Mouse (Mus musculus) limb, embryonic 12.5 days (tissue): Measurements from ENCODE around the gene Zfp612. TPM values are rescaled to one million over a fixed set of nuclear protein-coding genes. Genes with fewer than 3 reads are reported as not detected.

Experiments used
- ATAC-seq: fragments of 200-750 bp; cut with Nextera tagmentation; 2 replicates; pipeline ENCODE4 v1.8.0; 2017; ENCODE audit warnings: low read depth, moderate TSS enrichment; ENCODE audit not compliant: insufficient number of reproducible peaks, insufficient read depth, low FRiP score, low TSS enrichment
- H3K27ac ChIP-seq: fragments of 300-500 bp; sonication (generic); 2 replicates; pipeline ENCODE4 v1.5.1; 2016; ENCODE audit warnings: mild to moderate bottlenecking, moderate library complexity
- H3K27me3 ChIP-seq: fragments of 300-500 bp; sonication (generic); 2 replicates; pipeline ENCODE4 v1.6.1; 2016; ENCODE audit warnings: mild to moderate bottlenecking, moderate library complexity
- H3K36me3 ChIP-seq: fragments of 300-500 bp; sonication (generic); 2 replicates; pipeline ENCODE4 v1.6.1; 2016; ENCODE audit warnings: mild to moderate bottlenecking, moderate library complexity
- H3K4me1 ChIP-seq: fragments of 300-500 bp; sonication (generic); replicated peaks from 2 replicates; pipeline ENCODE4 v1.6.1; 2016
- H3K4me2 ChIP-seq: fragments of 300-500 bp; sonication (generic); 2 replicates; pipeline ENCODE4 v1.6.1; 2016; ENCODE audit warnings: mild to moderate bottlenecking, moderate library complexity
- H3K4me3 ChIP-seq: fragments of 300-500 bp; sonication (generic); replicated peaks from 2 replicates; pipeline ENCODE4 v1.5.1; 2016; ENCODE audit warnings: mild to moderate bottlenecking
- H3K9ac ChIP-seq: fragments of 300-500 bp; sonication (generic); replicated peaks from 2 replicates; pipeline ENCODE4 v1.6.1; 2016; ENCODE audit warnings: mild to moderate bottlenecking, moderate library complexity
- H3K9me3 ChIP-seq: fragments of 300-500 bp; sonication (generic); 2 replicates; pipeline ENCODE4 v1.6.1; 2016; ENCODE audit warnings: mild to moderate bottlenecking, moderate library complexity
- WGBS: fragments of 180-500 bp; shearing (Covaris S2); methylation state at CpG from one replicate; pipeline ENCODE4 v1.1.7; 2016; 5-methylcytosine and 5-hydroxymethylcytosine counted together
- polyA plus RNA-seq: library from polyadenylated mRNA; unstranded; fragments of >200 nt; fragmentation: Nextera tagmentation; extraction: Ambion mirVana; gene quantifications from 2 replicates; pipeline ENCODE4 v1.2.1, GENCODE M21; 2016

The Zfp612 gene
- polyA plus RNA-seq, 1 experiment from 2014 or later = 13.5 TPM

DNA sequence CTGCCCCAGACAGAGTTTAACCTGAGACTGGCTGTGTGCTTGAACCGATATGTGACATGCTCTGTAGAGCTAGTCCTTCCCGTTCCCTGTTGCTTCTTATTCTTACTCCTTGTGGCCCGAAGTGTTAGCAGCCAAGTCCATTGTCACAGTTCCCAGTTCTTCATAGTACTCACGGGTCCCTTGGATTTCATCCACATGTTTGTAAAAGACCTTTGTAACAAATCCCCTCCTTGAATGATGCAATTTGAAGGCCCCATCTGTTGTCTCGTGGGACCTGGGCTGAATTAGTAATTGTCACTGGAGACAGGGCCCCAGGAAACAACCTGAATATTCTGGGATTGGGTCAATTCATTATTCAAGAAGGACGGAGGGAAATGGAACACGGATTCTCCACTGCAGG lies 56.0 kb downstream of the Zfp612 start:
- WGBS = 80% methylated on average over 7 of the region's 7 CpGs
- ATAC-seq = no peak

DNA sequence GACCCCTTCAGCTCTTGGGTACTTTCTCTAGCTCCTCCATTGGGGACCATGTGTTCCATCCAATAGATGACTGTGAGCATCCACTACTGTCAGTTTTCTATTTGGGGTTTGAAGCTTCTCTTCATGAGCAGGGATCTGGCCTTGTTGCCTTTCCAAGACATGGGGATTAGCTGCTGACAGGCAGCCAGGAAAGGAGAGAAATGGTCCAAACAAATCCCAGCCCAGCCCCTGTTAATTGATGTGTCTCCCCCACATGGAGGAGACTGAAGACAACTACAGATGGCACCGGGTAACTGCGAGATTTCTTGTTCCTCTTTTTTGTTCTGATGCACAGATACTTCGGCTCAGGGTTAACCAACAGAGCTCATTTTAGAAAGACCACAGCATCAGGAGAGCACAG lies 60.6 kb downstream of the Zfp612 start:
- Histone ChIP-seq H3K27ac (no peak overlapping the region), H3K4me2 (no peak overlapping the region), H3K4me1 (no peaks in the 10 kb centered on the region), H3K36me3 (no peaks in the 10 kb centered on the region), H3K9ac (no peak overlapping the region), H3K9me3 (no peaks in the 10 kb centered on the region), H3K27me3 (no peaks in the 10 kb centered on the region), H3K4me3 (no peak overlapping the region)
- ATAC-seq = no peak
- 82% methylated on average over 3 of the region's 3 CpGs for WGBS

More for the DNA sequence above, 56.0 kb downstream of the Zfp612 start:
- H3K27ac ChIP-seq = no peak overlapping the region
- no peaks in the 10 kb centered on the region for H3K9me3 ChIP-seq
- no peaks in the 10 kb centered on the region for H3K27me3 ChIP-seq
- H3K9ac ChIP-seq = no peak overlapping the region
- no peaks in the 10 kb centered on the region for H3K4me1 ChIP-seq
- no peak overlapping the region for H3K4me2 ChIP-seq
- H3K36me3 ChIP-seq = no peaks in the 10 kb centered on the region
- H3K4me3 ChIP-seq = no peak overlapping the region

DNA sequence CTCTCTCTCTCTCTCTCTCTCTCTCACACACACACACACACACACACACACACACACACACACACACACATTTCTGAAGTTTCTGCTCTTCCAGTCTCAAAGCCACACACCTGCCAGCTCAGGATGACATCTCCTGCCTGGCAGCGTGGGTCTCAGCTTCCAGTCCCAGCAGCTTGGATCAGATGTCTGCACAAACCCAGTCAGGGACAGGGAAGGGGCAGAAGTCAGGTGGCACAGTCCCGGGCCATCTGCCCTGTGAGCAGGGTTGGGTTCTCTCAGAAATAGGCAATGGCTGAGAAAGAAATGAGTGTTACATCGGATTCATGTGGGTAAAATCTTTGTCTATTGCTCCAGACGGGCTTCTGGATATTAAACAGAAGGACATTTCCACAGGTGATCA lies 61.2 kb downstream of the Zfp612 start:
- no peak overlapping the region for H3K9ac ChIP-seq
- H3K27me3 ChIP-seq = no peaks in the 10 kb centered on the region
- ATAC-seq = no peak
- no peak overlapping the region for H3K27ac ChIP-seq
- H3K9me3 ChIP-seq = no peaks in the 10 kb centered on the region
- no peak overlapping the region for H3K4me3 ChIP-seq
- H3K4me1 ChIP-seq = no peaks in the 10 kb centered on the region
- H3K4me2 ChIP-seq = no peak overlapping the region
- H3K36me3 ChIP-seq = no peaks in the 10 kb centered on the region
- WGBS = 67% methylated on average over 4 of the region's 4 CpGs

Other genes starting within 250 kb of the Zfp612 start
- gene Phlpp2, start 211.2 kb upstream of the Zfp612 start, polyA plus RNA-seq = 3.7 and 4.0 TPM in 2 replicates
- 0.50 and 0.79 TPM in 2 replicates for gene Marveld3, start 117.5 kb upstream of the Zfp612 start, polyA plus RNA-seq
- not detected in 2 replicates for gene Tat, start 89.3 kb upstream of the Zfp612 start, polyA plus RNA-seq
- not detected in 2 replicates for gene Chst4, start 40.0 kb upstream of the Zfp612 start, polyA plus RNA-seq
- gene Gm21964, start 21.5 kb downstream of the Zfp612 start, polyA plus RNA-seq = not detected in 2 replicates
- not detected in 2 replicates for gene Gm17720, start 23.0 kb downstream of the Zfp612 start, polyA plus RNA-seq
- 15.5 and 31.0 TPM in 2 replicates for gene Calb2, start 88.5 kb downstream of the Zfp612 start, polyA plus RNA-seq
- 9.1 and 9.7 TPM in 2 replicates for gene Cmtr2, start 135.9 kb downstream of the Zfp612 start, polyA plus RNA-seq
- 0.06 and 0.16 TPM in 2 replicates for gene Hydin, start 187.2 kb downstream of the Zfp612 start, polyA plus RNA-seq